Mouse (Mus musculus): ENCODE data around the gene Rab3il1. TPM values are rescaled to one million over a fixed set of nuclear protein-coding genes. Genes with fewer than 3 reads are reported as not detected.
A peak's percentile ranks its signal among the peaks of the same experiment; 100 is the strongest.
"Not testable (repeated sequence)": the region's sequence is repeated elsewhere in the genome, so short reads cannot be mapped to it uniquely, and the experiment has no call there.

Rab3il1 gene
- polyA plus RNA-seq (2012; rRNA removed): 28.9 and 31.0 TPM in 2 replicates

DNA sequence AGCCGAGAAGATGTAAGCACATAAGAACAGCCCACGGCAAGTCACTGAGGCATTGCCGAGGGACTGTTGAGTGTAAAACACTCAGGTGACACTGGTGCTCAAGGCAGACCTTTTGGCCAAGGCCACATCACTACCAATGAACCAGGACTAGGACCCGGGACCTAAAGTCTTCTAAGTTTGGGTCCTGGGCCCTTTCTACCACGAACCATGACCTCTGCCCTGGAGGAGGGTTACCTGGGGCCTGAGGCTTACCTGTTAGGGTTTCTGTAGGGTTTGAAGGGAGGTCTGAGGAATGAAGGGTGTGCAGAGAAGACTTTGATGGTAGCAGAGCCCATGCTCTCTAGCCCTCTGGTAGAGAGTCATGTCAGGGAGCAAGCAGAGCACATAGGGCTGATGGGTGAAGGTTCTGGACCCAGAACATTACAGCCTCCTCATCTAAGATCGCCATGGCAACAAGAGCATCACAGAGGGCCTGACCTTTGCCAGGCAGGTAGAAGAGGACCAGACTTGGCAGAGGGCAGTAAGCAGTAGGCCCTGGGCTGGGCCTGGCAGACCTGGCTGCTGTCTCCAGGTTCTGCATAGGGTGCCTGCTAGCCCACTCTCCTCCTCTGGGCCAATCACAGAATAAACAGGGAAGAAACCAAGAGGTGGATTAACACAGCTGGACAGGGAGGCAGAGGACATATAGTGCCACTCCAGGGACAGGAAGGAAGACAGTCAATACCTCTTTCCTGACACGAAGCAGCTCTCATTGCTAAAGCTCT lies at the start of gene Rab3il1, which contains the start of gene Best1:
Rab3il1 (plus strand) TSS at position 464 of the 764 bp plus-strand sequence.
Best1 (minus strand) TSS at position 428 of the 764 bp plus-strand sequence.
- DNase-seq (ENCODE audit: low read depth): no peak

- no peak for DNase-seq (ENCODE audit: low read depth)
Observed at GRCm38 (mm10) chr19:9952390-9952789, 49.1 kb upstream of the Rab3il1 start.

GRCm38 (mm10) chr19:9952912-9953311 lies 48.6 kb upstream of the Rab3il1 start:
- no peak for DNase-seq (ENCODE audit: low read depth)

DNA sequence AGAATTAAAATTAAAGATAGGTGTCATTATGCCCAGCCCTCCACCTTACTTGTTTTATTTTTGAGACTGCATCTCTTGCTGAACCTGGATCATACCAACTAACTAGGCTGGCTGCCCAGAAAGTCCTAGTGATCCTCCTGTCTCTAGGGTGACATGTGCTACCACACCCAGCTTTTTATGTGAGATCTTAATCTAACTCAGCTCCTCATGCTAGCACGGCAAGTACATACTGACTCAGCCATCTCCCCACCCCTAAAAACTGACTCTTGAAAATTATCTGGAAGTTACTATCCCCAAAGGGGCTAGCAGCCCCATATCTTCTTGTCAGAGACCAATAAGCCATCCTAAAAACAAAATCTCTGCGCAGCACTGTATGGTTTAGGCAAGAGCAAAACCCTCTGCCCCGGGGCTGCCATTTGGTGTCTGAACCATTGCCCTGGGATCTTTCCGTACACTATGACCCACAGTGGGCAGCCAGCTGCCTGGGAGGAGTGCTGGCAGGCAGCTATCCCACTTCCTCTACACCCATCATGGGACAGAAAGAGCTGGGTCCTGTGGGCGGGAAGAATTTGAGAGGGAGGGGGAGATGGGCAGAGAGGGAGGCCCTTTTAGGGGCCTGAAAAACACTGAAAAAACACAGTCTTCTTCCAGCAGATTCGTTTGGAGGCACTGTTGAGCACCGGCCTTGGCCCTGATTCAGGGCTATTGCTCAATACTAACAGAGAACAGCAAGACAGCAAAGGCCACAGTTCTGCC lies 47.2 kb upstream of the Rab3il1 start:
- no peak for DNase-seq (ENCODE audit: low read depth)

DNA sequence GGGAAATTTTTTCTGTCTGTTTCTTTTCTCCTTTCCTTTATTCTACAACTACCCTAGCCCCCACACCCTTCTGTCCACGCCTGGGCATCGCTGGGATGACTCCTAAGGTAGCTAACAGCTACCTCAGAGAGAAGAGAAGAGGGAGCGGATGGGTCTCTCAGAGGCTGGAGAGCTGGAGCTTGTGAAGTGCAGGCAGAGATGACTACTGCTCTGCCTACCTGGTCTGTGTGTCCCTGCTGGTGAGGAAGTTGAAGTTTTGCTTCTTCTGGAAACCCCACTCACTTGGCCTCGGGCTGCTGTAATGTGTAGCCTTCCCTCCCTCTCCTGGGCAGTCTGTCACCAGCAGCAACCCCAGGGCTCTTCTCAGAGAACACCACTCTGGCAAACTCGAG lies 46.7 kb upstream of the Rab3il1 start:
- DNase-seq (ENCODE audit: low read depth): no peak

- no peak for DNase-seq (ENCODE audit: low read depth)
Observed at GRCm38 (mm10) chr19:9955438-9955837, 46.0 kb upstream of the Rab3il1 start.

DNA sequence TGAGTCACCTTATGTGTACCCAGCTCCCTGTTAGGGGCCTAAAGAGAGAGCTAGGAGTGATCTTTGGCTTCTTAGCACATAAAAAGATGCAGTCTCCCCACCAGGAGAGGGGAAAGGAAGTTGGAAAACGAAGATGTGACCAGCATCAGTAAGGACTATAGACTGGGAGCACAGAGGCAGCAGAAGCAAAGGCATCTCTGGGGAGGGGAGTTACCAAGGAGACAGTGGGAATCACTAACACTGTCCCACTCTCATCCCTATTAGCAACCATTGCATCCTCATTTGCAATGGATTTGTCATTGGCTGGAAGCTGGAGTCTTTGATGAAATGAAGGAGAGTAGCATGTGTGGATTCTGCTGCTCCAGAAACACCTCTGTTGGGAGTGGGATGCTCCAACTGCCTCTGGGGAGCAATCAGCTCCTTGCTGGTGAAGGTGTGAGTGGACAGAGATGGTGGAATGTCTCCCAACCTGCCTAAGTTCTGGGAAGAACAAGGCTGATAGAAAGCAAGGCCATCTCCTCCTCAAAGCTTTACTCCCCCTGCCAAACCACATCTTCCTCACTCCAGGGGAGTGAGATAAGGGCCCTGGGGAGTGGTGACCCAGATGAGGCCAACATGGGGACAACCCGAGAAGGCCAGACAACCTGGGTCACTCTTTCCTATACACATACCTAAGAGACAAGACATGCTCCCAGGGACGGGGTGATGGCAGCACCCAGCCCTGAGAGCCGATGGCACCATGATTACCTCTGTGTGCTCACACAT lies 44.7 kb upstream of the Rab3il1 start:
- no peak for DNase-seq (ENCODE audit: low read depth)

DNA sequence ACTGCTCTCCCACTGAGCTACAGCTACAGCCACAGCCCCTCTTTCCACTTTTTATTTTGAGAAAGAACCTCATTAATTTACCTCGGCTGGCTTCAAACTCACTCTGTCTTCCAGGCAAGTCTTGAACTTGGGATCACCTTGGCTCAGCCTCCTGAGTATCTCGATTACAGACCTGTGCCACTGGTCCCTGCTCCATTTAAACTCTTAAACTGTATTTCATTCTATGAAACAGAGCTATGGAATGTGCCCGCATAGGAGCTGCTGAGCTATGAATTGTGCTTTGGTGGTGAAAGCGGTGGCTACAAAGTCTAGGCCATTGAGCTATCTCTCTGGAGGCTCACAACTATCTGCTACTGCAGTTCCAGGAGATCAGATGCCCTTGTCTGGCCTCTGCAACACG lies 43.5 kb upstream of the Rab3il1 start:
- DNase-seq (ENCODE audit: low read depth): no peak

DNA sequence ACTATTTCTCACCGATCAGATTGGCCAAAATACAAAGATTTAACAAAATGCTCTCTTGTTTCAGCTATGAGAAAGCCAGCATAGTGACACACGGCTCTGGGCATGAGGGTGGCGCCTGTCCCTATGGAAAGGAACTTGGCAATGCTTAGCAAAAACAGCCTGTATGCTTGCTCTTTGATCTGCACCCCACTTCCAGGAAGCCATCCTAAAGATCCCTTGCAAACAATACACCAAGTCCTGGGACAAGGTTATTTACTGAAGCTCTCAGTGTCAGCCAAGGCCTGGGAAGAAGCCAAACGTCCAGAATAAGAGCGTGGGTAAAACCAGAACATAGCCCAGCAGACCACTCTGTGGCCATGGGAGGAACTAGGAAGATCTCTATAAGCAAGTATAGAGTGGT lies 40.7 kb upstream of the Rab3il1 start:
- no peak for DNase-seq (ENCODE audit: low read depth)

- no peak for DNase-seq (ENCODE audit: low read depth)
Observed at GRCm38 (mm10) chr19:9964205-9964916, 37.1 kb upstream of the Rab3il1 start.

DNA sequence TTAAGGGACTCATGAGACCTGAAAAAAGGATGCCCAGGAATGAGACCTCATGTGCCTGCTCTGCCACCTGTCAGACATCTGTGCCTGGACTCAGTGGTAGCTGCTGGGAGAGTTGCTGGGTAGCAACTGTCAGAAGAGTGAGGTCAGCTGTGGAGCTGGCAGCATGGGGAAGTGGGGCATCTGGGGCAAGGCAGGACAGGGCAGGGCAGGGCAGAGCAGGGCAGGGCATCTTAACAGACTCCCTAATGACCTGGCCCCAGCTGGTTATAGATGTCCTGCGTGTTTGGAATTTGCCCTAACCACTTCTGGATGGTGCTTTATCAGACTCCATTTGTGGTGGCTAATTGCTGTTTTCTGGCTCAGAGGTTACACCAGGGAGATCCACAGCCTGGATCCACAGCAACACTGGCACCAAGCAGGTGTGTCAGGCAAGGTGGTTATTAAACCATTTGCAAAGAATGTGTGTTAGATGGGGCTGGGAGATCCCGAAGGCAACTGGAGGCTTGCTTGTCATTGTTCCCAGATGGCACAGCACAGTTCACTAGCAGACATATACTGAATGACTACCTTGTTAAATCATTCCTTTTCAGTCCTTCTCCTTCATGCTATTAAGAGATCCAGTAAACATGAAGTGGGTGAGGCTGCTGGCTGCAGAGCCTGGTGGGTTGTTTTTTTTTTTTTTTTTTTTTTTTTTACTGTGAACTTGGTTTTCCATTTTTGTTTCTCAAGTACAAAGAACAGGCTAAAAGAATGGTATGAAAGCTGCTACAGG lies 35.2 kb upstream of the Rab3il1 start:
- DNase-seq (ENCODE audit: low read depth): no peak

DNA sequence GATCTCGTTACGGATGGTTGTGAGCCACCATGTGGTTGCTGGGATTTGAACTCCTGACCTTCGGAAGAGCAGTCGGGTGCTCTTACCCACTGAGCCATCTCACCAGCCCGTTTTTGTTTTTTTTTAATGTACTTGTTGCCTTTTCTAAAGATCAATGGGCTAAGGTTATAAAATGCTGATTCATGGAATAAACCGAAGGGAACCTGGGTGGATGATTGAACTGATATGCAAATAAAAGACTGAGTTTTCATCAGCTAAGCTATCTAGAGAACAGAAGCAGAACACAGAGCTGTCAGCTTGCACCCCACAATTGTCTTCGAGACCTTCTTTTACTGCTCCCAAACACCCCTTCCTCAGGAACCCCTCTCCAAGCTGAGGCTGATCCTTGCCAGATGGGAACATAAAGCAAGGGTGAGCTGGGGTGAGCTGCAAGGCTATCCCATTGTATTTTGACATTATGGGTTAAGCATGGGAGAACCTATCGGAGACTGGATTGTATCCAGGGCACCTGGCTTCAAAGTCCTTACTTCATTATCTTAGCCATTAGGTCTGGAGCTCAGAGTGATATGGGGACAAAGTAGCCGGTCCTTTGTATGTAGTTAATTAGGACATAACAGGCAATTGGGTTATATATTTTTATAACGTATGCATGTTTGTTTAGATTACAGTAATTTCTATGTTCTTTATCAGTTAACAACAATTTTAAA lies 33.2 kb upstream of the Rab3il1 start:
- DNase-seq (ENCODE audit: low read depth): no peak

GRCm38 (mm10) chr19:9974853-9975252 lies 26.6 kb upstream of the Rab3il1 start:
- not testable (repeated sequence) for DNase-seq (ENCODE audit: low read depth)

GRCm38 (mm10) chr19:9977085-9977484 lies 24.4 kb upstream of the Rab3il1 start:
- no peak for DNase-seq (ENCODE audit: low read depth)

GRCm38 (mm10) chr19:9978431-9978951 lies 23.0 kb upstream of the Rab3il1 start:
- no peak for DNase-seq (ENCODE audit: low read depth)

DNA sequence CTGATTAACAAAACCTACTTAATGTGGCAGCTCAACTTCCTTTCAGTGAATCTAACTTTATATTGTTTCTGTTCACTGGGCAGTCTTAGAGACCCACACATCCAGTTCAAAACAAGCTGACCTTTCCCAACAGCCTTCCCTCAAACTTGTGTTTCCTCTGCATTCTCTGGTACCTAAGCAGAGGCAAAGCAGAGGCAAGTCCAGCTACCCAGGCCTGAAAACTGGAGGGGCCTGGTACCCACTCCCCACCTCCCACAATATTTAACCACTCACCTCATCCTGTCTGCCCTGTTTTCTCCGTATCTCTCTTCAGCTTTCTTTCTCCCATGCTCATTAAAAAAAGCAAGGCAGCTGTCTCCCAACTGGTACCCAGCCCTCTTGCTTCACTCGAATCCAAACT lies 22.3 kb upstream of the Rab3il1 start:
- no peak for DNase-seq (ENCODE audit: low read depth)

- no peak for DNase-seq (ENCODE audit: low read depth)
Observed at GRCm38 (mm10) chr19:9980258-9980657, 21.2 kb upstream of the Rab3il1 start, which contains the start of gene Fth1. TSS of gene Fth1 (plus strand) at chr19:9980598.

DNA sequence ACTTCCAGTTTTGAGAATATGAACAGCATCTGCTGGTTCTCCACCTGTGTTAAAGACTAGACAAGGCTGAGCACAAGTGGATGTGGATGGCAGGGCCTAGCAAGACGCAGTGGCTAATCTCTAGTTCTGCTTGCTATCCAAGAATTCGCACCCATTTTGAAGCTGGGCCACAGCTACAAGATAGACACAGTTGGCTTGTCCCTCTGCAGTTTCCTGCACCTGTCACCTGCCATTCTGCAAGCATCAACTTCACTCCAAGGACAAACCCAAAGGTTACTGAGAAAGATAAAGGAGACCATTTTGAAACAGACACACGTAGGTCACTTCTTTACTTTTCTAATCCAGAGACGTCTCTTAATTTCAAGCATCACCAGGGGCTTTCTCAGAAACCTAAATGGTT lies 19.8 kb upstream of the Rab3il1 start:
- no peak for DNase-seq (ENCODE audit: low read depth)

GRCm38 (mm10) chr19:9982151-9982851 lies 19.2 kb upstream of the Rab3il1 start:
- peak; percentile 45 for DNase-seq (ENCODE audit: low read depth)

Data from gonadal fat pad, adult 2 months (tissue).